Mouse (Mus musculus) forebrain, embryonic 16.5 days (tissue): ENCODE results near the gene Jakmip3. TPM values are rescaled to one million over a fixed set of nuclear protein-coding genes. Genes with fewer than 3 reads are reported as not detected.

Experiments
- ATAC-seq: fragments of 200-750 bp; cut with Nextera tagmentation; 2 replicates; pipeline ENCODE4 v1.8.0; 2017; ENCODE audit warnings: mild to moderate bottlenecking, moderate library complexity
- H3K27ac ChIP-seq: fragments of 300-500 bp; sonication (generic); 2 replicates; pipeline ENCODE4 v1.5.1; 2014; ENCODE audit warnings: low read length, control low read depth
- H3K27me3 ChIP-seq: fragments of 300-500 bp; sonication (generic); replicated peaks from 2 replicates; pipeline ENCODE4 v1.6.1; 2014; ENCODE audit warnings: low read length; ENCODE audit not compliant: control insufficient read depth, insufficient read depth
- H3K36me3 ChIP-seq: fragments of 300-500 bp; sonication (generic); 2 replicates; pipeline ENCODE4 v1.6.1; 2014; ENCODE audit not compliant: control insufficient read depth, insufficient read depth
- H3K4me1 ChIP-seq: fragments of 300-500 bp; sonication (generic); replicated peaks from 2 replicates; pipeline ENCODE4 v1.6.1; 2014; ENCODE audit warnings: low read length; ENCODE audit not compliant: control insufficient read depth, insufficient read depth
- H3K4me2 ChIP-seq: fragments of 300-500 bp; sonication (generic); 2 replicates; pipeline ENCODE4 v1.6.1; 2014; ENCODE audit warnings: mild to moderate bottlenecking, low read length, control low read depth
- H3K4me3 ChIP-seq: fragments of 300-500 bp; sonication (generic); replicated peaks from 2 replicates; pipeline ENCODE4 v1.5.1; 2014; ENCODE audit warnings: mild to moderate bottlenecking, low read length, control low read depth
- H3K9ac ChIP-seq: fragments of 300-500 bp; sonication (generic); replicated peaks from 2 replicates; pipeline ENCODE4 v1.6.1; 2014; ENCODE audit warnings: low read depth, low read length, control low read depth
- H3K9me3 ChIP-seq: fragments of 300-500 bp; sonication (generic); 2 replicates; pipeline ENCODE4 v1.6.1; 2016; ENCODE audit warnings: low read length; ENCODE audit not compliant: control insufficient read depth
- WGBS: fragments of 180-500 bp; shearing (Covaris S2); extraction: QIAGEN DNeasy Blood & Tissue Kit; methylation state at CpG from one replicate; pipeline ENCODE4 v1.1.7; 2014; 5-methylcytosine and 5-hydroxymethylcytosine counted together
- polyA plus RNA-seq: library from polyadenylated mRNA; unstranded; fragments of >200 nt; fragmentation: Nextera tagmentation; extraction: Ambion mirVana; gene quantifications from 2 replicates; pipeline ENCODE4 v1.2.1, GENCODE M21; 2015

Gene Jakmip3
- polyA plus RNA-seq, 1 experiment from 2014 or later = 10.6 TPM

DNA sequence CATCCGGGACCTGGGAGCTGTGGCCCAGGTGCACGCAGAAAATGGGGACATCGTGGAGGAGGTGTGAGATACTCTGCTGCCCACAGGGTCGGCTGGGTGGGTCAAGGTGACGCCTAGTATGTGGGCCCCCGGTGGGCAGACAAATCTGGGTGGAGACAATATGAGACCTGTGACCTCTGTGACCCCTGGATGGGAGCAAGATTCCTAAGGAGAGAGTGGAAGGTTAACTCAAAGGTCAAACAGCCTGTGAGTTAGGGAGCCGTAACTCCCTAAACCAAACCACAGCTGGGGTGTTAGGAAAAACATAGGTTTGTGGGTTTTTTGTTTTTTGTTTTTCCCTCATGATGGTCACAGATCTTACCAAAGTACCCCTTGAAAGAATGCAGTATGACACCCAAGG is 153.3 kb downstream of the Jakmip3 start:
- Histone ChIP-seq H3K4me3 (no peak overlapping the region), H3K9me3 (no peaks in the 10 kb centered on the region), H3K4me2 (no peak overlapping the region), H3K27me3 (no peaks in the 10 kb centered on the region), H3K36me3 (0 out of 2 replicates have a peak, but pooled peaks cover 4% of the 10 kb centered on the region), H3K27ac (no peak overlapping the region), H3K9ac (no peak overlapping the region), H3K4me1 (peaks cover 13% of the 10 kb centered on the region)
- 90% methylated on average over 7 of the region's 7 CpGs for WGBS
- no peak for ATAC-seq

DNA sequence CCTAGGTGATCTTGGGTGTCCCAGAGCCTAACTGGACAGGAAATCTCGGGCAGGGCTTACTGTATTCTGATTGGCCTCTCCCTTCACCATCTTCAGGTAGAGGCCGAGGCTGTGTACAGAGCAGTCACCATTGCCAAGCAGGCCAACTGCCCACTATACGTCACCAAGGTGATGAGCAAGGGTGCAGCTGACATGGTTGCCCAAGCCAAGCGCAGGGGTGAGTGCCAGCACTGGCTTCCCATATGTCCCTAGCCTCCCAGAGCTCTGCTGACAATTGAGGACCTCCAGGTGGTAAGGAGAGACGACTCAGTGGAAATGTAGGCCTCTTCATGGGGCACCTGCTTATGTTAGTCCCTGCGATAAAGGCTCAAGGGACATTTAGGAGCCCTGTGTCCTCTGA is 154.2 kb downstream of the Jakmip3 start:
- Histone ChIP-seq H3K27me3 (no peaks in the 10 kb centered on the region), H3K9me3 (no peaks in the 10 kb centered on the region), H3K27ac (no peak overlapping the region), H3K36me3 (0 out of 2 replicates have a peak, but pooled peaks cover 4% of the 10 kb centered on the region), H3K4me3 (no peak overlapping the region), H3K4me2 (no peak overlapping the region), H3K4me1 (peaks cover 5% of the 10 kb centered on the region), H3K9ac (no peak overlapping the region)
- 91% methylated on average over 6 of the region's 6 CpGs for WGBS
- no peak for ATAC-seq

DNA sequence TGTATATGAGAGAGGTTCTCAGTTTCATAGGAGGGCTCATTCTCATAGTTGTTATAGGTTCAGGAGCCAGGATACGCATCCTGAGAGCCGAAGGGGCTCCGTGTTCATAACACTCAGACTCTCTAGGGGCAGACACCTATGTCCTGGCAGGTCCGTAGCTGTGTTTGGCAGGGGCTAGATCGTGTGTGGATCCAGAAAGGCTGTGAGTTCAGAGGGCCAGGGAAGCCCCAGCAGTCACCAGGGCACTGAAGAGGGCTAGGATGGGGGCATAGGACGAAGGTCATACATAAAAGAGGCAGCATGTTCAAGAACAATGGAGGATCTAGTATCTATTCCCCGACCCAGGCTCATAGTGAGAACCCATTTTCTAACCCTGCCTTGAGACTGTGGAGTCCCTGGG is 154.8 kb downstream of the Jakmip3 start:
- Histone ChIP-seq H3K4me2 (no peak overlapping the region), H3K9me3 (no peaks in the 10 kb centered on the region), H3K27ac (no peak overlapping the region), H3K9ac (no peak overlapping the region), H3K4me3 (no peak overlapping the region), H3K4me1 (no peaks in the 10 kb centered on the region; the same call in 1 of the 2 replicates), H3K27me3 (no peaks in the 10 kb centered on the region), H3K36me3 (0 out of 2 replicates have a peak, but pooled peaks cover 4% of the 10 kb centered on the region)
- 90% methylated on average over 7 of the region's 7 CpGs for WGBS
- ATAC-seq = no peak

DNA sequence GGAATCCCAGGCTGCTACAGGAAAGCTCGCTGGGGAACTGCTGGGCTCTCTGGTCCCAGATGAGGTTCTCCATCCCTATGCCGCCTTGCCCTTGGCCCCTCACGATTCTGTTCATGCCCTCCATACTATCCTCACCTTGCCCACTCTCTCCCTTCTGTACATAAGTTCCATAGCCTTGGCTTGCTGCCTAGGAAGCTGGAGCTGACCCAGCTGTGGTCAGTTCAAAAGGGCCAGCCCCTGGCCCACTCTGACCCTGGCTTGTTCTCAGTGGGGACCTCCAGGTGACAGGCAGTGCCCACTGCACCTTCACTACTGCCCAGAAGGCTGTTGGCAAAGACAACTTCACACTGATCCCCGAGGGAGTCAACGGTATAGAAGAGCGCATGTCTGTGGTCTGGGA is 155.9 kb downstream of the Jakmip3 start:
- ATAC-seq = no peak
- Histone ChIP-seq H3K4me1 (no peaks in the 10 kb centered on the region), H3K9ac (no peak overlapping the region), H3K4me2 (no peak overlapping the region), H3K9me3 (no peaks in the 10 kb centered on the region), H3K36me3 (0 out of 2 replicates have a peak, but pooled peaks cover 2% of the 10 kb centered on the region), H3K27me3 (no peaks in the 10 kb centered on the region), H3K27ac (no peak overlapping the region), H3K4me3 (no peak overlapping the region)
- 94% methylated on average over 6 of the region's 6 CpGs for WGBS

DNA sequence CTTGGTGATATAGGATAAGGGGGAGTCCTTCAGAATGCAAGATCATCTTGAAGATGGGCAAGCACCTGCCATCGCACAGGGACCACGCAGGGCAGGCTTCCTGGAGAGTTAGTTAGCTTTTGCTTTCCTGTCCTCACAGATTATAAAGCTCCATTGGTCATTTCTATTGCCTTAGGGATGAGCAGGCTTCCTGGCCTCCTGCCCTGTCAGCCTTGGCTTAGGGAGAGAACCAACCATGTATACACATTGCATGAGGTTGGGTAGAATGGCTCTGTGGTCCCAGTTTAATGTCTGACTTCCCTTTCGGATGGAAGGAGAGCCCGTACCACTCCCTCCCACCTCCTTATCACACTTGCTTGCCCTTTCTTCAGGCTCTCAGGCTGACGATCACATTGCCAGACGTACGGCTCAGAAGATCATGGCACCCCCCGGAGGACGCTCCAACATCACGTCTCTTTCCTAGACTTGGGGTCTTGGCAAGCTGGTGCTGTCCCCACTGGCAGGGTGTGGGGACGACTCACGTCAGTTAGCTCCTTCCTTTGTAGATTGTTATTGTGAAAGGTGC is 160.1 kb downstream of the Jakmip3 start:
- ATAC-seq = no peak
- Histone ChIP-seq H3K4me1 (no peaks in the 10 kb centered on the region), H3K27ac (no peak overlapping the region), H3K9ac (no peak overlapping the region), H3K4me3 (no peak overlapping the region), H3K9me3 (no peaks in the 10 kb centered on the region), H3K36me3 (no peaks in the 10 kb centered on the region), H3K4me2 (no peak overlapping the region), H3K27me3 (no peaks in the 10 kb centered on the region)
- 70% methylated on average over 12 of the region's 12 CpGs for WGBS

DNA sequence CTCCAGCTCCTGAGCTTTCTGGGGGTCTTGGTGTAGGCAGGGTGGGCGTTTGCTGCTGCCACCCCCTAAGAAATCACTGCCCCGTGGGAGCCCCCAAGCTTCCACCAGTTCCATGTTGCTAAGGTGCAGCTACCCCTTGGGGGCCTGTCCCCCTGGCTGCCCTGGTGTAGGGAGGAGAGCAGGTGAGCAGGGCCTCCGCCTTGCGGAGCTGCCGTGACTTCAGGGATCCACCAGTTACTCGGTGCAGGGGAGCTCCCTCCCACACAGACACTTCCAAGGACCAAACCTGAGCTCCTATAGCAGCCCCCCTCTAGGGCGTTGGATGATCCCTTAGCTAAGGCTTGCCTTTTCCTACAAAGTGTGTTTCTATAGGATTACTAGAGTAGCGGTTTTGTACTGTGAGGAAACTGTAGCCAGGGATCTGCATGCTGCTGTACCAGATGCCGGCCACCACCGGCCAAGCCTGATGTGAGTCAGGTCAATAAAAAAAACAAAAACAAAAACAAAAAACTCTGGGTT is 160.8 kb downstream of the Jakmip3 start:
- no peaks in the 10 kb centered on the region for H3K36me3 ChIP-seq
- no peak overlapping the region for H3K4me3 ChIP-seq
- no peak for ATAC-seq
- H3K9ac ChIP-seq = no peak overlapping the region
- H3K27me3 ChIP-seq = no peaks in the 10 kb centered on the region
- no peak overlapping the region for H3K27ac ChIP-seq
- H3K4me2 ChIP-seq = no peak overlapping the region
- WGBS = 77% methylated on average over 10 of the region's 10 CpGs
- no peaks in the 10 kb centered on the region for H3K4me1 ChIP-seq
- H3K9me3 ChIP-seq = no peaks in the 10 kb centered on the region

DNA sequence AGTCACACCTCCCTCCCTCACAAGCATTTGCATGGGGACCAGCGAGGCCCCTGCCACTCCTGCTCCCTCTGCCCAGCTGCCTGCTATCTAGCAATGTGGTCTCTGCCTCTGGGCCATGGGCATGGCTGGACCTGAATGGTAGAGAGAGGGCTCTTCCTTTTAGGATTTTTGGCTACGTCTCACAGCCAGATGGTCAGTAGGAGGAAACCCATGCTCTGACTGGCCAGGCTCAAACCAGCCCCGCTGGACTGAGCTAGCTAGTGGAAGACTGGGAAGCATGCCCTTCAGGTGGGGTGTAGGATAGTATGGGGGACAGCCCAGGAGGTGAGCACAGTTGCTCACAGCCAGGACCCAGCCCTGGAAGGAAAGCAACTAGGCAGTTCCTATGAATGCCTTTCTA is 161.3 kb downstream of the Jakmip3 start:
- WGBS = 68% methylated on average over 3 of the region's 3 CpGs
- H3K27ac ChIP-seq = no peak overlapping the region
- ATAC-seq = no peak

DNA sequence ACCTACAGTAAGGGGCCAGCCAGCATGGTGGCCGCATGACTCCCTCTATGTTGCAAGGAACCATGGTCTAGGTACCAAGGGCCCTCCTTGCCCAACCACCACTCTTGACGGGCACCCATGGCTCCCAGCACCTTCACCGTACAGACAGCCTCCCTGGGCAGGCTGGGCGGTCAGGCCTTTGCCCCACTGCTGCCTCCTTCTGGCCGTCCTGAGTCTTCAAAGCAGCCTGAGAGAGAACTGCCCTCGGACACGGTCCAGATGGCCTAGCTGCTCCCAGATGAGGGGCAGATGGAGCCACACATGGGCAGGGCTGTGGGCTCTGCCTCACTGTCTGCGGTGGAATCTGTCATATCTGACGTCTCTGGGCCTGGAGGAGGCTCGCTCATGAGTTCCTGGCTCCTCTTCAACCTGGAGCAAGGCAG is 163.4 kb downstream of the Jakmip3 start:
- no peaks in the 10 kb centered on the region; the same call in 1 of the 2 replicates for H3K4me1 ChIP-seq
- no peak overlapping the region for H3K4me2 ChIP-seq
- no peak overlapping the region for H3K9ac ChIP-seq
- no peaks in the 10 kb centered on the region for H3K27me3 ChIP-seq
- H3K27ac ChIP-seq = no peak overlapping the region
- no peaks in the 10 kb centered on the region for H3K9me3 ChIP-seq
- no peak overlapping the region for H3K4me3 ChIP-seq
- whole genome bisulfite sequencing = 58% methylated on average over 10 of the region's 10 CpGs
- no peaks in the 10 kb centered on the region for H3K36me3 ChIP-seq
- ATAC-seq = no peak

More for the DNA sequence above, 161.3 kb downstream of the Jakmip3 start:
- Histone ChIP-seq H3K36me3 (no peaks in the 10 kb centered on the region), H3K4me2 (no peak overlapping the region), H3K9ac (no peak overlapping the region; the same call in 1 of the 2 replicates), H3K9me3 (no peaks in the 10 kb centered on the region), H3K4me1 (no peaks in the 10 kb centered on the region), H3K27me3 (no peaks in the 10 kb centered on the region), H3K4me3 (no peak overlapping the region)

DNA sequence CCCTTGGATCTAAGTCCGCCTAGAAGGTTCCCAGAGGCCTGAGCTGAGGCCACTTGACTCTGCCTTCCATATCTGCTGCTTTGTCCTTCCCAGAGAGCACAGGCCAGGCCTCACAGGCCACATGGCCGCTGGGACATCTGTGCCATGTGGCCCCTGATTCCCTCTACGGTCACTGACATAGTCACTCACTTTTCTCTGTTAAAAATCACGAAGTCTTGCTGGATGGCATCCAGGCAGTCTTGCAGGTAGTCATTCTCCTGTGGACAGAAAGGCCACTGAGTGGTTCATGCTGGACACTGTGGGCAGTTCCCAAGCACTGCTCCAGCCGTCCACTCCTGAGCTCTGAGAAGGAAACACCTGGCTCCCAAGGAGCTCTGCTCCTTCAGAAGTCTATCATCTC is 164.5 kb downstream of the Jakmip3 start:
- Histone ChIP-seq H3K27ac (no peak overlapping the region), H3K9ac (no peak overlapping the region), H3K36me3 (no peaks in the 10 kb centered on the region), H3K27me3 (no peaks in the 10 kb centered on the region), H3K4me1 (no peaks in the 10 kb centered on the region; the same call in 1 of the 2 replicates), H3K9me3 (no peaks in the 10 kb centered on the region), H3K4me3 (no peak overlapping the region), H3K4me2 (no peak overlapping the region)
- ATAC-seq = no peak
- 84% methylated on average over 5 of the region's 5 CpGs for WGBS
